Mouse (Mus musculus): ENCODE data around the gene Nckap5l. TPM values are rescaled to one million over a fixed set of nuclear protein-coding genes. Genes with fewer than 3 reads are reported as not detected.
A peak's percentile ranks its signal among the peaks of the same experiment; 100 is the strongest.

The Nckap5l gene
- total RNA-seq, 2 experiments from 2014 or later, result 2.3 to 2.7 TPM

GRCm38 (mm10) chr15:99484745-99485144 lies 27.2 kb upstream of the Nckap5l start:
- H3K4me3 ChIP-seq, result no peak overlapping the region
- no peak overlapping the region for H3K27ac ChIP-seq
- no peak for TF ChIP-seq CTCF (IDR thresholded peaks at IDR 0.05)
- intact Hi-C loops (cut with DNase I), result no loop called here
- no peak for DNase-seq

GRCm38 (mm10) chr15:99475814-99476213 lies 18.3 kb upstream of the Nckap5l start:
- no peak for TF ChIP-seq CTCF (IDR thresholded peaks at IDR 0.05)
- H3K4me3 ChIP-seq, result no peak overlapping the region
- intact Hi-C loops (cut with DNase I), result loop anchor here (10.0 kb wide), 1 partner anchor 161 kb away; no protein-coding TSS in a partner anchor
- H3K27ac ChIP-seq, result no peak overlapping the region
- DNase-seq, result no peak

GRCm38 (mm10) chr15:99474576-99474926 lies 17.0 kb upstream of the Nckap5l start, which contains the start of gene Bcdin3d:
Gene Bcdin3d (minus strand): TSS chr15:99474730.
- peak within 1 kb of the TSS; percentile 91 for H3K27ac ChIP-seq
- intact Hi-C loops (cut with DNase I), result loop anchor here (10.0 kb wide), 1 partner anchor 160 kb away; no protein-coding TSS in a partner anchor
- peak; percentile 59 for TF ChIP-seq CTCF (IDR thresholded peaks at IDR 0.05)
- peak within 1 kb of the TSS; percentile 93 for H3K4me3 ChIP-seq
- peak; percentile 93 for DNase-seq

GRCm38 (mm10) chr15:99473801-99474575 lies 16.4 kb upstream of the Nckap5l start:
- peak; percentile 66 for DNase-seq
- H3K27ac ChIP-seq, result peak overlapping the region; percentile 91
- intact Hi-C loops (cut with DNase I), result loop anchor here (10.0 kb wide), 1 partner anchor 159 kb away; no protein-coding TSS in a partner anchor
- peak overlapping the region; percentile 93 for H3K4me3 ChIP-seq
- no peak for TF ChIP-seq CTCF (IDR thresholded peaks at IDR 0.05)

- intact Hi-C loops (cut with DNase I), result loop anchor here (10.0 kb wide), 1 partner anchor 158 kb away; no protein-coding TSS in a partner anchor
- Histone ChIP-seq H3K4me3 (no peak overlapping the region), H3K27ac (no peak overlapping the region)
- no peak for TF ChIP-seq CTCF (IDR thresholded peaks at IDR 0.05)
- no peak for DNase-seq
These were observed 15.4 kb upstream of the Nckap5l start for GRCm38 (mm10) chr15:99472972-99473371.

GRCm38 (mm10) chr15:99471677-99472063 lies 14.1 kb upstream of the Nckap5l start:
- intact Hi-C loops (cut with DNase I), result loop anchor here (1.0 to 10.0 kb wide), 2 partner anchors 55 to 157 kb away; no protein-coding TSS in a partner anchor
- Histone ChIP-seq H3K27ac (no peak overlapping the region), H3K4me3 (no peak overlapping the region)
- TF ChIP-seq CTCF (IDR thresholded peaks at IDR 0.05), result no peak
- DNase-seq, result no peak

- TF ChIP-seq CTCF (IDR thresholded peaks at IDR 0.05), result peak; percentile 98
- Histone ChIP-seq H3K27ac (peak overlapping the region; percentile 82), H3K4me3 (peak overlapping the region; percentile 63)
- intact Hi-C loops (cut with DNase I), result loop anchor here (1.0 to 10.0 kb wide), 2 partner anchors 55 to 156 kb away; no protein-coding TSS in a partner anchor
- peak; percentile 73 for DNase-seq
These were observed 13.6 kb upstream of the Nckap5l start for GRCm38 (mm10) chr15:99470971-99471676.

GRCm38 (mm10) chr15:99470224-99470761 lies 12.7 kb upstream of the Nckap5l start:
- TF ChIP-seq CTCF (IDR thresholded peaks at IDR 0.05), result no peak
- Histone ChIP-seq H3K4me3 (peak overlapping the region; percentile 63), H3K27ac (peak overlapping the region; percentile 82)
- intact Hi-C loops (cut with DNase I), result loop anchor here (10.0 kb wide), 1 partner anchor 155 kb away; no protein-coding TSS in a partner anchor
- DNase-seq, result peak; percentile 81

GRCm38 (mm10) chr15:99469736-99470135 lies 12.2 kb upstream of the Nckap5l start:
- H3K4me3 ChIP-seq, result peak overlapping the region; percentile 63
- intact Hi-C loops (cut with DNase I), result loop anchor here (10.0 kb wide), 1 partner anchor 155 kb away; no protein-coding TSS in a partner anchor
- peak overlapping the region; percentile 82 for H3K27ac ChIP-seq
- no peak for TF ChIP-seq CTCF (IDR thresholded peaks at IDR 0.05)
- DNase-seq, result no peak

GRCm38 (mm10) chr15:99469067-99469466 lies 11.5 kb upstream of the Nckap5l start:
- TF ChIP-seq CTCF (IDR thresholded peaks at IDR 0.05), result peak; percentile 92
- intact Hi-C loops (cut with DNase I), result no loop called here
- Histone ChIP-seq H3K4me3 (no peak overlapping the region), H3K27ac (peak overlapping the region; percentile 82; the same call in 1 of the 2 replicates)
- DNase-seq, result peak; percentile 75

- Histone ChIP-seq H3K27ac (no peak overlapping the region), H3K4me3 (no peak overlapping the region)
- no peak for TF ChIP-seq CTCF (IDR thresholded peaks at IDR 0.05)
- no peak for DNase-seq
- intact Hi-C loops (cut with DNase I), result no loop called here
These were observed 5.6 kb upstream of the Nckap5l start for GRCm38 (mm10) chr15:99463194-99463593.

- peak; percentile 79 for DNase-seq
- peak overlapping the region; percentile 91 for H3K4me3 ChIP-seq
- H3K27ac ChIP-seq, result peak overlapping the region; percentile 92
- intact Hi-C loops (cut with DNase I), result no loop called here
- TF ChIP-seq CTCF (IDR thresholded peaks at IDR 0.05), result no peak
These were observed 464 bp downstream of the Nckap5l start for GRCm38 (mm10) chr15:99456963-99457605.

All from gastrocnemius, adult 2 months (tissue).